Mouse (Mus musculus) heart, embryonic 12.5 days (tissue): ENCODE data around the gene Amh. TPM values are rescaled to one million over a fixed set of nuclear protein-coding genes. Genes with fewer than 3 reads are reported as not detected.

ENCODE experiments used
- ATAC-seq: fragments of 200-750 bp; cut with Nextera tagmentation; 2 replicates; pipeline ENCODE4 v1.8.0; 2017; ENCODE audit warnings: moderate TSS enrichment, moderate library complexity; ENCODE audit not compliant: insufficient number of reproducible peaks, low FRiP score
- H3K27ac ChIP-seq: fragments of 300-500 bp; sonication (generic); 2 replicates; pipeline ENCODE4 v1.5.1; 2016; ENCODE audit warnings: mild to moderate bottlenecking, moderate library complexity; ENCODE audit not compliant: poor library complexity, severe bottlenecking
- H3K27me3 ChIP-seq: fragments of 300-500 bp; sonication (generic); replicated peaks from 2 replicates; pipeline ENCODE4 v1.6.1; 2016; ENCODE audit warnings: mild to moderate bottlenecking, moderate library complexity
- H3K36me3 ChIP-seq: fragments of 300-500 bp; sonication (generic); 2 replicates; pipeline ENCODE4 v1.6.1; 2016; ENCODE audit warnings: mild to moderate bottlenecking, moderate library complexity
- H3K4me1 ChIP-seq: fragments of 300-500 bp; sonication (generic); replicated peaks from 2 replicates; pipeline ENCODE4 v1.6.1; 2016; ENCODE audit warnings: mild to moderate bottlenecking
- H3K4me2 ChIP-seq: fragments of 300-500 bp; sonication (generic); 2 replicates; pipeline ENCODE4 v1.6.1; 2016; ENCODE audit warnings: mild to moderate bottlenecking, moderate library complexity
- H3K4me3 ChIP-seq: fragments of 300-500 bp; sonication (generic); 2 replicates; pipeline ENCODE4 v1.5.1; 2016; ENCODE audit warnings: mild to moderate bottlenecking
- H3K9ac ChIP-seq: fragments of 300-500 bp; sonication (generic); 2 replicates; pipeline ENCODE4 v1.6.1; 2016; ENCODE audit warnings: mild to moderate bottlenecking, moderate library complexity
- H3K9me3 ChIP-seq: fragments of 300-500 bp; sonication (generic); replicated peaks from 2 replicates; pipeline ENCODE4 v1.6.1; 2016; ENCODE audit warnings: mild to moderate bottlenecking, moderate library complexity
- WGBS: fragments of 180-500 bp; shearing (Covaris S2); methylation state at CpG from one replicate; pipeline ENCODE4 v1.1.7; 2016; 5-methylcytosine and 5-hydroxymethylcytosine counted together
- polyA plus RNA-seq: library from polyadenylated mRNA; unstranded; fragments of >200 nt; fragmentation: Nextera tagmentation; extraction: Ambion mirVana; gene quantifications from 2 replicates; pipeline ENCODE4 v1.2.1, GENCODE M21; 2016

Gene Amh
- 0.14 and 0.23 TPM in 2 replicates for polyA plus RNA-seq

DNA sequence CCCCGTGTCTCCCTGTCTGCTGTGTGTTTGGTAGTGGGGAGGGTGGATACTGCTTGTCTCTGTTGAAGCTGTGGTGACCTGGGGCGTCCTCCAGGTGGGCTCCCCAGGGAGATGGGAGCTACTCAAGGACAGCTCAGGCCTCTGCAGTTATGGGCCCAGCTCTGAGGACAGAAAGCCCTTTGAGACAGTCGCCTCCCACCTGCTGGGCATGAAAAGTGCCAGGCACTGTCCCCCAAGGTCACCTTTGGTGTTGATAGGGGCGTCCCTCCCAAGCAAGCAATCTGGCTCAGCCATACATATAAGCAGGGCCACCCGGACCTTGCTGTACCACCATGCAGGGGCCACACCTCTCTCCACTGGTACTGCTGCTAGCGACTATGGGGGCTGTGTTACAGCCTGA lies at the start of gene Amh:
Amh (plus strand) TSS at position 328 of the 400 bp plus-strand sequence.
- H3K36me3 ChIP-seq, result peaks cover 55% of the 10 kb centered on the region
- peak within 1 kb of the TSS; percentile 78 for H3K9ac ChIP-seq
- H3K9me3 ChIP-seq, result no peaks in the 10 kb centered on the region
- H3K27me3 ChIP-seq, result peaks cover 12% of the 10 kb centered on the region
- 0 out of 2 replicates have a peak within 1 kb of the TSS, but pooled peaks have one; percentile 80 for H3K4me2 ChIP-seq
- H3K27ac ChIP-seq, result 0 out of 2 replicates have a peak within 1 kb of the TSS, but pooled peaks have one; percentile 12
- 56% methylated on average over 6 of the region's 6 CpGs for WGBS
- ATAC-seq, result no peak
- H3K4me3 ChIP-seq, result no peak within 1 kb of the TSS
- peaks cover 57% of the 10 kb centered on the region for H3K4me1 ChIP-seq

- peak overlapping the region; percentile 83 for H3K27ac ChIP-seq
- no peaks in the 10 kb centered on the region for H3K27me3 ChIP-seq
- peak overlapping the region; percentile 98 for H3K9ac ChIP-seq
- peak overlapping the region; percentile 95 for H3K4me3 ChIP-seq
- ATAC-seq, result peak; percentile 31
- WGBS, result under 1% methylated on average over 73 of the region's 75 CpGs
- no peaks in the 10 kb centered on the region for H3K36me3 ChIP-seq
- peak overlapping the region; percentile 93 for H3K4me2 ChIP-seq
- H3K9me3 ChIP-seq, result no peaks in the 10 kb centered on the region
- peaks cover 73% of the 10 kb centered on the region for H3K4me1 ChIP-seq
These were observed 49.6 kb upstream of the Amh start for GRCm38 (mm10) chr10:80755291-80756015.

- no peaks in the 10 kb centered on the region for H3K36me3 ChIP-seq
- H3K9me3 ChIP-seq, result no peaks in the 10 kb centered on the region
- ATAC-seq, result no peak
- H3K4me2 ChIP-seq, result peak overlapping the region; percentile 93
- H3K27ac ChIP-seq, result peak overlapping the region; percentile 83
- H3K4me1 ChIP-seq, result peaks cover 74% of the 10 kb centered on the region
- WGBS, result 18% methylated on average over 3 of the region's 3 CpGs
- H3K9ac ChIP-seq, result peak overlapping the region; percentile 98
- H3K4me3 ChIP-seq, result peak overlapping the region; percentile 95
- no peaks in the 10 kb centered on the region for H3K27me3 ChIP-seq
These were observed 48.9 kb upstream of the Amh start for GRCm38 (mm10) chr10:80756099-80756498.

- H3K27me3 ChIP-seq, result no peaks in the 10 kb centered on the region
- peak overlapping the region; percentile 95 for H3K4me3 ChIP-seq
- peak overlapping the region; percentile 83; the same call in 1 of the 2 replicates for H3K27ac ChIP-seq
- WGBS, result 56% methylated on average over 2 of the region's 2 CpGs
- peak overlapping the region; percentile 98 for H3K9ac ChIP-seq
- H3K4me1 ChIP-seq, result peaks cover 75% of the 10 kb centered on the region
- no peaks in the 10 kb centered on the region for H3K36me3 ChIP-seq
- peak overlapping the region; percentile 93 for H3K4me2 ChIP-seq
- no peak for ATAC-seq
- no peaks in the 10 kb centered on the region for H3K9me3 ChIP-seq
These were observed 48.5 kb upstream of the Amh start for GRCm38 (mm10) chr10:80756509-80756908.

DNA sequence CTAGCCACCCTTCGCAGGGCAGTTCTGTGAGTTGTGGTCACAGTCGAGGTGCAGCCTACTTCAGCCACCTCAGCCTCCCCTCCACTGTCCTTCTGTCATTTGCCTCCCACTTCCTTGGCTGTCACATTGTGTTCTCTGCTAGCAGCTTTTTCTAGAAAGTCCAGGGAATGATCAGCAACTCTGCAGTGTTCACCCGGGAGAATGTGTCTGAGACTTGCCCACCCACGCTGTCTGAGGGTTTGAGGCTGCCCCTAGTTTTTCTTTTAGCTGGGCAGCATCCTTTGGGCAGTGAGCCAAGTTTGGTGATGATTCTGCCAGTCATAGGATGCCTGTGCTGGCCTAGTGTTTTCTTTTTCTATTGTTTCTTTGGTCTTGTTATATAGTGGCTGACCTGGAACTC lies 48.1 kb upstream of the Amh start:
- no peak for ATAC-seq
- H3K4me1 ChIP-seq, result peaks cover 76% of the 10 kb centered on the region
- no peaks in the 10 kb centered on the region for H3K36me3 ChIP-seq
- peak overlapping the region; percentile 98 for H3K9ac ChIP-seq
- H3K9me3 ChIP-seq, result no peaks in the 10 kb centered on the region
- H3K27me3 ChIP-seq, result no peaks in the 10 kb centered on the region
- 63% methylated on average over 4 of the region's 4 CpGs for WGBS
- H3K27ac ChIP-seq, result peak overlapping the region; percentile 12; the same call in 1 of the 2 replicates
- peak overlapping the region; percentile 95 for H3K4me3 ChIP-seq
- H3K4me2 ChIP-seq, result peak overlapping the region; percentile 93

DNA sequence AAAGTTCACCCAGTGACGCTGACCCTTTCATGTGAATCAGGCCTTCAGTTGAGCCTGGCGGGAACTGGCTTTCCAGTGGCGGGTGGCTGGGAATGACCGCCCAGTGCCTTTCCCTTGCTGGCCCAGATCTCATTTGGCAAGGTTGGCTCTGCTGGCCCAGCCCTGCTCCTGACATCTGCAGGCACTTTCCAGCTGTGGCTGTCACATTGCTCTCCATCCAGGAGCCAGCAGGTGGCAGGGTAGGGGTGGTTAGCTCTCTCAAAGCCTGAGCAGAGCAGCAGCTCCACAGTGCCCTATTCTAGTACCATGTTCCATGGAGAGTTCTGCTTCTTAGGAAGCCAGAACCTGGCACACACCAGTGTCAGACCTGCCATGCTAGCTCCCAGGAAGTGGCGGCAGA lies 47.3 kb upstream of the Amh start:
- Histone ChIP-seq H3K27me3 (no peaks in the 10 kb centered on the region), H3K36me3 (no peaks in the 10 kb centered on the region), H3K4me1 (peaks cover 76% of the 10 kb centered on the region), H3K27ac (peak overlapping the region; percentile 58; the same call in 1 of the 2 replicates), H3K4me3 (peak overlapping the region; percentile 15; the same call in 1 of the 2 replicates), H3K9ac (peak overlapping the region; percentile 98), H3K4me2 (peak overlapping the region; percentile 93), H3K9me3 (no peaks in the 10 kb centered on the region)
- WGBS, result 36% methylated on average over 5 of the region's 5 CpGs
- no peak for ATAC-seq

DNA sequence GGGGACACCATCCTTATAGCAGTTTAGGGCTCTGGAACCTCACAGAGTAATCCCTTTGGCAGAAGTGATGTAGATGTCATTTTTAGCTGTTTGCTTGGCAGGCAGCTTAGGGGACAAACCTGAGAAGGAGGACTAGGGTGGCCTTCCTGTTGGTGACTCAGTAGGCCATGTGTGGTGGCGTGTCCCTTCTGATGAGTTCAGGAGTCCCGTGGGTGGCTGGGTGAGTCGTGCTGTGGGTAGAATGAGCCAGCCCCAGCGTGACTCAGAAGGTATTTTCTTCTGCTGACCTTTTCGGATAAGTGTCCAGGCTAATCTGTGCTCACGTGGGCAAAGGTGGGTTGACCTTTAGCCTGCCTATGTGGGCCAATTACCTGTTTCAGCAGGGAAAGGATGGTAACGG lies 46.4 kb upstream of the Amh start:
- H3K9me3 ChIP-seq, result no peaks in the 10 kb centered on the region
- WGBS, result 69% methylated on average over 7 of the region's 7 CpGs
- H3K9ac ChIP-seq, result peak overlapping the region; percentile 98; the same call in 1 of the 2 replicates
- H3K4me2 ChIP-seq, result no peak overlapping the region
- H3K36me3 ChIP-seq, result no peaks in the 10 kb centered on the region
- H3K4me1 ChIP-seq, result peaks cover 81% of the 10 kb centered on the region
- 0 out of 2 replicates have a peak overlapping the region, but pooled peaks have one; percentile 58 for H3K27ac ChIP-seq
- no peaks in the 10 kb centered on the region for H3K27me3 ChIP-seq
- H3K4me3 ChIP-seq, result no peak overlapping the region
- no peak for ATAC-seq

DNA sequence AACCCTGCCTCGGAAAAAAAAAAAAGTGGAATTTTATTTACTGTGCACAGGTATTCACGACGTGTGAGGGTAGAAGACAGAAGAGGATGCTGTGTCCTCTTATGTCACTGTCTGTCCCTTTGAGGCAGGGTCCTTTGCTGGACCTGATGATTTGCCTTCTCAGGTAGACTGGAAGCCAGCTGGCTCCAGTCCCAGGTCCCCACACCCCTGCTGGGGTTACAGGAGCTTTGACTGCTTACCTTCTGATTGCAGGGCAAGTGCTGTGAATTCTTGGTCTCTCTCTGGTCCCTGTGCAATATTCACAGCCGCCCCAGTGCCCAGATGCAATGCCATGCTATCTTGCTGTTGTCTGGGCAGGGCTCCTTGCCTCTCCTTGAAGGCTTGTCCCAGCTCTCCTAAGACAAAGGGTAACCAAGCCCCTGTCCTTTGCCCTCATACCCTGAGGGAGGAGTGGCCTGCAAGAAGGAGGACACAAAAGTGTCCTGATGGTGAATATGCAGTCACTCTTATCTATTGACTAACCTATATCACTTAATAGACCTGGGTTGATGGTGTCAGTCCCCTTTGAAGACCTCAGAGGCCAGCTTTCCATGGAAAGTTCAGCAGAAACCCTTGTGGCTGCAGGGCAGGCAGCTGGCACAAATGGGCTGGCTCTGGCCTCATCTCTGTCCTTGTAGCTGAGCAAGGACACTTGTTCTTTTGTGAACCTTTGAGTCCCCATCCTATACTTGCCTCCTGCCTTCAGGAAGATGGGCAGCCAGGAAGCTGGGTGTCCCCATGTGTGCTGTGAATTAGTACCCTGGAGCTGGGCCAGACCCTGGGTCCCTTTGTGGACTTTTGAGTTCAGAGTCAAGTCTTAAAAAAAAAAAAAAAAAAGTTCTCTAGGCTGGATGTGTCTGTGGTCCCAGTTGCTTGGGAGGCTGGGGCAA lies 44.2 kb upstream of the Amh start:
- peaks cover 76% of the 10 kb centered on the region for H3K4me1 ChIP-seq

DNA sequence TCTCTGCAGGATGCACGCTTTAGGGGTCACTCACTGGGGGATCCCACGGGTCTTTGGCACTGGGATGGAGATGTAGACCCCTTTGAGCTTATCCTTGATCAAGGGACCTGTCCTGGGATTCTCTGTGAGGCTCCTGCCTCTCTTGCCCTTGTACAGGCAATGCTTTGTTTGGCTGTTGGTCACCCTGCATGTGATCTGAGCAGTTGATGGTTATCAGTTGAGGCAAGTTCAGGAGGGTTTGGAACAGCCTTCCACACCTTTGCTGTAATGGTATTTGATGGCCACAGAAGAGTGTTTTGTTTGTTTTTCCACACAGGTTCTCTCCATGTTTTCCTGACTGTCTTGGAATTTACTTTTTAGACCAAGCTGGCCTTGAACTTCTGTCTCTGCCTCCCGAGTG lies 43.2 kb upstream of the Amh start:
- Histone ChIP-seq H3K36me3 (peaks cover 24% of the 10 kb centered on the region), H3K27me3 (no peaks in the 10 kb centered on the region), H3K27ac (no peak overlapping the region), H3K4me3 (no peak overlapping the region), H3K4me1 (peaks cover 76% of the 10 kb centered on the region), H3K9ac (no peak overlapping the region), H3K4me2 (no peak overlapping the region), H3K9me3 (no peaks in the 10 kb centered on the region)
- WGBS, result 79% methylated on average over 3 of the region's 3 CpGs
- ATAC-seq, result no peak

More for the DNA sequence above, 44.2 kb upstream of the Amh start:
- Histone ChIP-seq H3K4me3 (no peak overlapping the region), H3K4me2 (no peak overlapping the region), H3K27me3 (no peaks in the 10 kb centered on the region), H3K9me3 (no peaks in the 10 kb centered on the region), H3K36me3 (peaks cover 15% of the 10 kb centered on the region), H3K27ac (no peak overlapping the region; the same call in 1 of the 2 replicates), H3K9ac (peak overlapping the region; percentile 62)
- 76% methylated on average over 4 of the region's 4 CpGs for WGBS
- no peak for ATAC-seq

GRCm38 (mm10) chr10:80763502-80763901 lies 41.5 kb upstream of the Amh start:
- H3K4me1 ChIP-seq, result peaks cover 60% of the 10 kb centered on the region
- H3K4me3 ChIP-seq, result no peak overlapping the region
- no peaks in the 10 kb centered on the region for H3K9me3 ChIP-seq
- H3K9ac ChIP-seq, result no peak overlapping the region
- H3K4me2 ChIP-seq, result no peak overlapping the region
- no peak overlapping the region for H3K27ac ChIP-seq
- ATAC-seq, result no peak
- 89% methylated on average over 2 of the region's 2 CpGs for WGBS
- no peaks in the 10 kb centered on the region for H3K27me3 ChIP-seq
- H3K36me3 ChIP-seq, result peaks cover 39% of the 10 kb centered on the region

GRCm38 (mm10) chr10:80765746-80766145 lies 39.3 kb upstream of the Amh start:
- Histone ChIP-seq H3K36me3 (peaks cover 58% of the 10 kb centered on the region), H3K9me3 (no peaks in the 10 kb centered on the region), H3K4me2 (no peak overlapping the region), H3K27me3 (no peaks in the 10 kb centered on the region), H3K9ac (no peak overlapping the region), H3K27ac (no peak overlapping the region), H3K4me3 (no peak overlapping the region), H3K4me1 (peaks cover 37% of the 10 kb centered on the region)
- no peak for ATAC-seq
- 74% methylated on average over 2 of the region's 2 CpGs for WGBS
